Mouse (Mus musculus) thymus, postnatal 0 days (tissue): ENCODE data around the gene Adcy9. TPM values are rescaled to one million over a fixed set of nuclear protein-coding genes. Genes with fewer than 3 reads are reported as not detected.
"Not testable (repeated sequence)": the region's sequence is repeated elsewhere in the genome, so short reads cannot be mapped to it uniquely, and the experiment has no call there.

Experiments used
- DNase-seq: peaks from one replicate; pipeline ENCODE4 v3.0.0-alpha.2; 2015; ENCODE audit warnings: low spot score
- polyA plus RNA-seq: library from polyadenylated mRNA; unstranded; fragments of >200 nt; fragmentation: Nextera tagmentation; extraction: Ambion mirVana; gene quantifications from 2 replicates; pipeline ENCODE4 v1.2.1, GENCODE M21; 2015

Adcy9 gene
- polyA plus RNA-seq, 1 experiment from 2014 or later, result 0.61 TPM

GRCm38 (mm10) chr16:4272254-4272653, 148.0 kb downstream of the Adcy9 start:
- DNase-seq, result peak; percentile 13

GRCm38 (mm10) chr16:4270911-4271310, 149.4 kb downstream of the Adcy9 start:
- DNase-seq, result no peak

GRCm38 (mm10) chr16:4267857-4268666, 152.2 kb downstream of the Adcy9 start:
- peak; percentile 50 for DNase-seq

- DNase-seq, result no peak
Measured at GRCm38 (mm10) chr16:4267453-4267852, 152.8 kb downstream of the Adcy9 start.

GRCm38 (mm10) chr16:4265351-4265750, 154.9 kb downstream of the Adcy9 start:
- DNase-seq, result no peak

- DNase-seq, result no peak
Measured at GRCm38 (mm10) chr16:4263486-4263885, 156.8 kb downstream of the Adcy9 start.

GRCm38 (mm10) chr16:4257546-4257945, 162.8 kb downstream of the Adcy9 start:
- DNase-seq, result no peak

- no peak for DNase-seq
Measured at GRCm38 (mm10) chr16:4248791-4249190, 171.5 kb downstream of the Adcy9 start.

GRCm38 (mm10) chr16:4245241-4245640, 175.1 kb downstream of the Adcy9 start:
- not testable (repeated sequence) for DNase-seq

Other genes starting within 250 kb of the Adcy9 start
- gene Crebbp, start 206.5 kb downstream of the Adcy9 start, polyA plus RNA-seq, result 27.9 and 41.8 TPM in 2 replicates
- 5.6 and 6.9 TPM in 2 replicates for gene Srl, start 121.3 kb upstream of the Adcy9 start, polyA plus RNA-seq
- 16.5 and 19.7 TPM in 2 replicates for gene Tfap4, start 139.4 kb upstream of the Adcy9 start, polyA plus RNA-seq
- 3.6 and 5.3 TPM in 2 replicates for gene Glis2, start 174.2 kb upstream of the Adcy9 start, polyA plus RNA-seq
- 147 and 155 TPM in 2 replicates for gene Pam16, start 204.5 kb upstream of the Adcy9 start, polyA plus RNA-seq
- 2.0 and 2.4 TPM in 2 replicates for gene Vasn, start 219.4 kb upstream of the Adcy9 start, polyA plus RNA-seq
- 47.3 and 48.7 TPM in 2 replicates for gene Dnaja3, start 219.5 kb upstream of the Adcy9 start, polyA plus RNA-seq